Mouse (Mus musculus): Measurements from ENCODE around the gene Cldn19.

DNA sequence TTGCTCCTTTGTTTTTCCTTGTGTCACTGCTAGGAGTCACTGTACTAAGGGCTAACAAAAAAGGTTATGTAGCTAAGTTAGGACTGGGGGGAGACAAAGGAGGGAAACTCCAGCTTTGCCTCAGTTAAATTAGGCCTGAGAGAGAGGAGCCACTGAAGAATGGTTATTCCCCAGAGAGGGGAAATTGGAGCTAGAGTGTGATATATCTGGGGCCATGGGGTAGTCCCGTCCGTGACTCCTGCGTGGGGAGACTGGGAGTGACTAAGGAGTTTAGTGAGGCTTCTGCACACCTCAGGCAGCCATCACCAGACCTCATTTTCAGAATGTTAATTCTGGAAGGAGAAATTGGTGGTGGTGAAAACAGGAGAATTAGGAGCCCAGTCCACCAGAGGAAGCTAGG is 20.9 kb upstream of the Cldn19 start:
- TF ChIP-seq POLR2A (IDR thresholded peaks at IDR 0.05; ENCODE audit: borderline replicate concordance, extremely low read depth, insufficient read depth, insufficient read length, poor library complexity, severe bottlenecking) (no peak), CTCF (IDR thresholded peaks at IDR 0.05; ENCODE audit: borderline replicate concordance, extremely low read depth, insufficient read depth, insufficient read length) (no peak)
